Mouse (Mus musculus): Measurements from ENCODE around the gene Lingo1. TPM values are rescaled to one million over a fixed set of nuclear protein-coding genes. Genes with fewer than 3 reads are reported as not detected.

The Lingo1 gene
- total RNA-seq (2021): 100 to 1,000 TPM; 486 to 559 TPM

GRCm38 (mm10) chr9:56795721-56796655, at the start of gene Lingo1:
TSS of gene Lingo1 (minus strand) at chr9:56796468.
- intact Hi-C loops (cut with DNase I): loop anchor here (1.0 to 10.0 kb wide), 2 partner anchors 110 to 531 kb away; no protein-coding TSS in a partner anchor
- DNase-seq (ENCODE audit: low spot score in 2 of 2): peak; percentile 79 to 87

- intact Hi-C loops (cut with DNase I): no loop called here
Measured at GRCm38 (mm10) chr9:56844644-56845043, 48.4 kb upstream of the Lingo1 start.

GRCm38 (mm10) chr9:56843679-56844188, 47.5 kb upstream of the Lingo1 start:
- DNase-seq (ENCODE audit: low spot score in 2 of 2): peak; percentile 78 to 84
- intact Hi-C loops (cut with DNase I): no loop called here

More at GRCm38 (mm10) chr9:56844644-56845043, 48.4 kb upstream of the Lingo1 start:
- no peak for DNase-seq (ENCODE audit: low spot score in 2 of 2)

DNA sequence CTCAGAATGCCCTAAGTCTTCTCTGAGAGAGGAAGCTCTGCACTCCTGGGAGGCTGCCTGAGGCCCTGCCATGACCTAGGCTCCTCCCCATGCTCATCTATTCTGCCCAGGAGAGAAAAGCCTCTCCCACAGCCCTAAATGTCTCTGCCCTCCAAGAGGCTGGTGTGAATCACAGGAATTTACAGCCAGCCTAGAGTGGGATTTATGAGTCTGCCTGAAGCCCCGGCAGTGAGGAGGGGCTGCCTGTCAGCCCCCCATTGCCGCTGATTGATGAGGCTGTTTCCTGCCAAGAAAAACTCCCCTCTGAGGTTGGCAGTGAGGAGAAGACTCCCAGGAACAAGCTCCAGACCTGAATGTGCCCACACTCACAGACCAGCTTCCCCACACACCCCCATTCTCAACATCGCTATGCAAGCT, 46.0 kb upstream of the Lingo1 start:
- DNase-seq (ENCODE audit: low spot score in 2 of 2): no peak
- intact Hi-C loops (cut with DNase I): no loop called here

- no peak for DNase-seq (ENCODE audit: low spot score in 2 of 2)
- intact Hi-C loops (cut with DNase I): no loop called here
Measured at GRCm38 (mm10) chr9:56841864-56842263, 45.6 kb upstream of the Lingo1 start.

DNA sequence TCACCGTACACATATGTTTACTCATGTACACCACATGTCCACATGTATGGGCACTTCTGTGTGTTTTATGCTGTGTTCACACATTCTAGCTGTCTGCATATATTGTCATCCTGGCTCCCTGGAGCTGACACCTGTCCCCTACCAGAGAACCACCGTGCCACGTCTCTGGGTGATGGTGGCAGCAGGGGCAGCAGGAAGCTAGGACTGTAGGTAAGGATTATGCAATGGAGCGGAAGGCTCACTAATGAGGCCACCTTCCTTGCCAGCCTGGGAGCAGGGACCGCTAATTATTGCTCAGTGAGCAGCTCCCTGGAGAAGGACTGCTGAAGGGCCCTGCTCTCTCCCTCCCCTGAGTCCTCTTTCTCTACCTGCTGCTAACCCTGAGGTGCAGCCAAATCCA, 44.5 kb upstream of the Lingo1 start:
- intact Hi-C loops (cut with DNase I): no loop called here
- DNase-seq (ENCODE audit: low spot score in 2 of 2): no peak

- intact Hi-C loops (cut with DNase I): no loop called here
- no peak for DNase-seq (ENCODE audit: low spot score in 2 of 2)
Measured at GRCm38 (mm10) chr9:56835152-56835551, 38.9 kb upstream of the Lingo1 start.

GRCm38 (mm10) chr9:56832900-56833299, 36.6 kb upstream of the Lingo1 start:
- peak; percentile 35 to 76 for DNase-seq (ENCODE audit: low spot score in 2 of 2)
- intact Hi-C loops (cut with DNase I): no loop called here

- intact Hi-C loops (cut with DNase I): no loop called here
- no peak for DNase-seq (ENCODE audit: low spot score in 2 of 2)
Measured at GRCm38 (mm10) chr9:56831904-56832303, 35.6 kb upstream of the Lingo1 start.

DNA sequence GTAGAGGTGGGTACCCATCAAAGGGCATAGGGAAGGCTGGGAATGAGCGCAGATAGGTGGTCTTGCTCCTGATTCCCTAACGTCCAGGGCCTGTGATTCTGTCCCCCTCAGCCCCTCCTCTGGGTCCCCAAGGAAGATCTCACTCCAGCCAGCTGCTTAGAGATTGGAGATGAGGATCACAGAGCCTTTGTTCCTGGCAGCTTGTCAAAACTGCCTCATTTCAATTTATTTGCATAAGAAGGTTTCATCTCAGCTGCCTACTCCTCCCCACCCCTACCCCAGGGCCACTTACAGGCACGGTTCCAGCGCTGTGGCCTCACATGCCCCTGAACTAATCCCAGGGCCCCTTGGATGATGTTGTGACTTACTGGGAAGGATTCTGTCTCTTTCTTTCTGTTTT, 33.9 kb upstream of the Lingo1 start:
- DNase-seq (ENCODE audit: low spot score in 2 of 2): peak; percentile 30 to 74
- intact Hi-C loops (cut with DNase I): no loop called here

- DNase-seq (ENCODE audit: low spot score in 2 of 2): no peak
- intact Hi-C loops (cut with DNase I): no loop called here
Measured at GRCm38 (mm10) chr9:56828841-56829240, 32.6 kb upstream of the Lingo1 start.

DNA sequence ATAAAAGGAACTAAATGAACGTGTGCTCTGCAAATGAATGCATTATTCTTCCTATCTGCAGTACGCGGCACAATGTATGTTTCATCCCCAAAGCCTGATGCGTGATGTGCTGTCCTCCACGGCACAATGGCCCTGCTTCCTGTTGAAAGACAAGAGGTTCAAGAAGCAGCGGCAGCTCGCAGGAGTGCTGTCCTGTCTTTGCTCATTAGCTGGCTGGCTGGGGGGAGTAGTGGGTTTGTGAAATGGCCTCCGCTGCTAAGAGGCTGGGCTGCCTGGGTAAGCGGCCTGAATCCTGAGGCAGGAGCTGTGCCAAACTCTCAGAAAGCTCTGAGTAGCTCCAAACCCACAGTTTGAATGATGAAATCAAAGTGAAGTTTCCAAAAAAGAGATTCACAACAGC, 31.9 kb upstream of the Lingo1 start:
- DNase-seq (ENCODE audit: low spot score in 2 of 2): no peak
- intact Hi-C loops (cut with DNase I): no loop called here

DNA sequence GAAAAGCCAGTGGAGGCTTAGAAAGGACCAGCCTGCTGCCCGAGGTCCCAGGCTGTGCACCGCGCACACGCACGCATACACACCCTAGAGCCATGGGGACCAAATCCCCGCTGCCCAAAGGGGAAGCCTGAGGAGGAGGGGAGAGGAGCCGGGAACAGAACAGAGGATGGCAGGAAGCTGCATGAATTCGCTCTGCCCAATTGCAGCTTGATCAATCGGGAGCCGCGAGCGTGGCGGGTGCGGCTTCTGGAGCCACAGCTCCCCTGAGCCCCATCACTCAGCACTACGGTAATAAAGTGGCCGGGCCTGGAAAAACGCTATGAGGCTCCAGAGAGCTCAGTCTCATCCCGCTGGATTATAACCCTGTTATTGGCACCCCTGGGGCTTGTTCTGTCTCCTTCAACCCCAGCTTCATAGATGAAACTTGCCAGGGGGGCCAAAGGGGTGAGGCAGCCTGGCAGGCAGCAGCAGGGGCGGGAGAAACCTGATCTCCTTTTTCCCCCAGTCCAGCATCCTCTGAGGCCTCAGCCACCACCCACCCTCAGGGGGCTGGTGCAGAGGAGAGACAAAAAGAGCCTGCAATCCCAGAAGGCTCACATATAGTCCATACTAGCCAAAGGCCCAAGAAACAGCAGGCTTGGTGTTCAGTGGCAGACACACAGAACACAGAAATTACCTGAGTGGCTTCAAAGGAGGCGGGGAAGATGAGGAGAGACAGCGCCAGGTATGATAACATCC, 29.4 kb upstream of the Lingo1 start:
- no peak for DNase-seq (ENCODE audit: low spot score in 2 of 2)
- intact Hi-C loops (cut with DNase I): no loop called here

GRCm38 (mm10) chr9:56824900-56825299, 28.6 kb upstream of the Lingo1 start:
- peak in 1 of 2 experiments; percentile 42 for DNase-seq (ENCODE audit: low spot score in 2 of 2)
- intact Hi-C loops (cut with DNase I): no loop called here

- DNase-seq (ENCODE audit: low spot score in 2 of 2): no peak
- intact Hi-C loops (cut with DNase I): no loop called here
Measured at GRCm38 (mm10) chr9:56810916-56811315, 14.6 kb upstream of the Lingo1 start.

- no peak for DNase-seq (ENCODE audit: low spot score in 2 of 2)
- intact Hi-C loops (cut with DNase I): no loop called here
Measured at GRCm38 (mm10) chr9:56807990-56808389, 11.7 kb upstream of the Lingo1 start.

GRCm38 (mm10) chr9:56803146-56803545, 6.9 kb upstream of the Lingo1 start:
- no peak for DNase-seq (ENCODE audit: low spot score in 2 of 2)
- intact Hi-C loops (cut with DNase I): no loop called here

DNA sequence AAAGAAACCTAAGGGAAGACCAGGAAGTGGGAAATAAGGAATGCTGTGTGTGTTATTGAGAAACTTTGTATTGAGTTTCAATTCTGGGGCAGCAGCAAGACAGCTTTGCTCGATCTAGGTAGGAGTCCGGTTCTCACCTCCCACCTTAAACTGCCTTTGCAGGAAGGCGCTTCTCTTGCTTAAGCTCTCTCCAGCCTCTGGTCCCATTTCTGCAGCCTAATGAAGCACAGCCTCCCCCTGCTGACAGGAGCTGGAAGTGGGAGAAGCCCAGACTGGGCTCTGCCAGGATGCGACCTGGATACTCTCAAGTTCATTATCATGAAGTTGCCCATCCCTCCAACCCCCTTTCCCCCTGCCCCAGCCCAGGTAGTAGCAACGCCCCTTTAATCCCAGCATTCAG, 1.6 kb upstream of the Lingo1 start:
- DNase-seq (ENCODE audit: low spot score in 2 of 2): peak; percentile 78 to 89
- intact Hi-C loops (cut with DNase I): loop anchor here (1.0 to 10.0 kb wide), 4 partner anchors 59 to 533 kb away; no protein-coding TSS in a partner anchor

- intact Hi-C loops (cut with DNase I): loop anchor here (1.0 to 10.0 kb wide), 2 partner anchors 110 to 532 kb away; no protein-coding TSS in a partner anchor
Measured at GRCm38 (mm10) chr9:56796656-56797131, 426 bp upstream of the Lingo1 start.

DNA sequence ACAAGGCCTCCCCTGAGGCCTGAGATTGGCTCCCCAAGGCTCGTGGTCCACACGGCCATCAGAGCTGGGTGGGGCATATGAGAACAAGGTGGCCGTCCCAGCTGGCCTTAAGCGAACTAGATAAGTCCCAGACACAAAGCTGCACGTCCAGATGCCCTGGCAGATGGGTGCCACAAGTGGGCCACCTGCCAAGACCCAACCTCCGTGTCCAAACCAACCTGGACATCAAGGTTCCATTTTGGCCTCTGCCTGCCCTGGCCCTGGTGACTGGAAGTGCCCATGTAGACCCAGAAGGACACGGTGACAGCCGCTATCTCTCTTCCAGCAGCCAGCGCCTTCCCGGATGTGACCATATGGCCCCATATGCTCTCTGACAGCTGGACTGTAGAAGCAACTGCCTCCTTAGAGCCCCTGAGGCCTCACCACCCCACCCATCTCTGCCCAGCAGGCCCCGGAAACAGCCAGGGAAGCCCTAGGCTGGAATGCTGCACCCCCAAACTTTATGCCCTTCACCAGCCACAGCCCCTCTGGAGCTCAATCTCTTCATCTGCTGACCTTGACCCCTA, 4.5 kb downstream of the Lingo1 start:
- intact Hi-C loops (cut with DNase I): loop anchor here (10.0 kb wide), 1 partner anchor 527 kb away; no protein-coding TSS in a partner anchor
- no peak for DNase-seq (ENCODE audit: low spot score in 2 of 2)

More at GRCm38 (mm10) chr9:56796656-56797131, 426 bp upstream of the Lingo1 start:
- DNase-seq (ENCODE audit: low spot score in 2 of 2): peak; percentile 54 to 59

Data from left cerebral cortex, postnatal 25 days (tissue).